Mouse (Mus musculus): Measurements from ENCODE around the gene Tsc22d3. TPM values are rescaled to one million over a fixed set of nuclear protein-coding genes. Genes with fewer than 3 reads are reported as not detected.

The Tsc22d3 gene
- total and polyA plus RNA-seq, 3 experiments: 8.4 to 32.8 (median 15.2) TPM

- no peak for DNase-seq (ENCODE audit: extremely low read depth)
- no peak overlapping the region for H3K27ac ChIP-seq (ENCODE audit: insufficient read depth, low read depth)
These were observed 69.1 kb downstream of the Tsc22d3 start for GRCm38 (mm10) chrX:140531356-140531755.

DNA sequence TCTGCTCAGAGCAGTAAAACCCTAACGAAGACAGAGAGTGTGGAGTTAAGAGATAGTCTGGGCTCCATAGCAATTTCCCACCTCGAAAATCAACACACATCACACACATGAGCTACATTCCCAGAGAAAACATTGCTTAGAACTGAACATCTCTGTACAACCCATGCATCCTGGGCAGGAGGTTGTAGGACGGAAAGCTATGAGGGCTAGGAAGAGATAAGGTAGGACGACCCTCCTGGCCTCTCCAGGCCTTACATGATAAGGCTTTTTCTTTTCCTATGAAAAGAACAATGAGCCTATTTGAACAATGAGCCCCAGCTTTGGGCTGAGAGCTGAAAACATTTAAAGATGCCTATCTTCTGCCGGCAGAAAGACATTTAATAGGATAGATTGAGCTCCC, 69.8 kb downstream of the Tsc22d3 start:
- dilution Hi-C loops (cut with MboI; ENCODE audit: extremely low pct_ligation_motif_present, extremely low pct_unique_long_range_greater_than_20kb, low sequenced_read_pairs) (no loop called here), in situ Hi-C loops (cut with MboI; ENCODE audit: low pct_ligation_motif_present, low pct_unique_long_range_greater_than_20kb, low sequenced_read_pairs) (no loop called here)
- peaks cover 5 to 18% of the 10 kb centered on the region in 2 experiments; a peak in 3 of 4 replicates for H3K4me1 ChIP-seq (ENCODE audit: control insufficient read depth in 1 of 2, insufficient read depth in 2 of 2)

More at GRCm38 (mm10) chrX:140531356-140531755, 69.1 kb downstream of the Tsc22d3 start:
- Histone ChIP-seq H3K4me2 (ENCODE audit: insufficient read depth, low read depth, poor library complexity, severe bottlenecking) (no peak overlapping the region), H3K4me3 (replicated peaks in 1 of 3; ENCODE audit: low read depth in 2 of 3, low read length in 2 of 3, poor library complexity in 1 of 3) (no peak overlapping the region), H3K36me3 (replicated peaks in 1 of 2; ENCODE audit: control insufficient read depth in 1 of 2, insufficient read depth in 1 of 2, low read length in 1 of 2) (no peaks in the 10 kb centered on the region), H3K4me1 (ENCODE audit: control insufficient read depth in 1 of 2, insufficient read depth in 2 of 2) (peaks cover 5 to 18% of the 10 kb centered on the region in 2 experiments; a peak in 3 of 4 replicates), H3K27me3 (replicated peaks) (no peaks in the 10 kb centered on the region), H3K9ac (ENCODE audit: insufficient read depth, low read depth) (no peak overlapping the region), H3K9me3 (replicated peaks; ENCODE audit: low read length) (no peaks in the 10 kb centered on the region), H3K79me2 (replicated peaks; ENCODE audit: control insufficient read depth, extremely low read depth, insufficient read depth, poor library complexity, severe bottlenecking) (no peaks in the 10 kb centered on the region)
- in situ Hi-C loops (cut with MboI; ENCODE audit: low pct_ligation_motif_present, low pct_unique_long_range_greater_than_20kb, low sequenced_read_pairs): no loop called here
- TF ChIP-seq RAD21 (IDR thresholded peaks at IDR 0.05; ENCODE audit: low read depth, low read length) (no peak), MAZ (IDR thresholded peaks at IDR 0.05; ENCODE audit: low read depth, low read length) (no peak), E2F4 (IDR thresholded peaks at IDR 0.05; ENCODE audit: insufficient replicate concordance, low read depth, low read length) (no peak), MXI1 (IDR thresholded peaks at IDR 0.05; ENCODE audit: low read depth, low read length) (no peak), NRF1 (IDR thresholded peaks at IDR 0.05; ENCODE audit: low read depth, low read length) (no peak), ZNF384 (IDR thresholded peaks at IDR 0.05; ENCODE audit: low read depth, low read length) (no peak), JUN (IDR thresholded peaks at IDR 0.05; ENCODE audit: insufficient read depth, low read depth, low read length) (no peak)
- dilution Hi-C loops (cut with MboI; ENCODE audit: extremely low pct_ligation_motif_present, extremely low pct_unique_long_range_greater_than_20kb, low sequenced_read_pairs): no loop called here

More for the DNA sequence above, 69.8 kb downstream of the Tsc22d3 start:
- DNase-seq (ENCODE audit: extremely low read depth): no peak
- no peak overlapping the region for H3K4me2 ChIP-seq (ENCODE audit: insufficient read depth, low read depth, poor library complexity, severe bottlenecking)
- H3K36me3 ChIP-seq (replicated peaks in 1 of 2; ENCODE audit: control insufficient read depth in 1 of 2, insufficient read depth in 1 of 2, low read length in 1 of 2): no peaks in the 10 kb centered on the region
- no peaks in the 10 kb centered on the region for H3K79me2 ChIP-seq (replicated peaks; ENCODE audit: control insufficient read depth, extremely low read depth, insufficient read depth, poor library complexity, severe bottlenecking)
- H3K27ac ChIP-seq (ENCODE audit: insufficient read depth, low read depth): no peak overlapping the region
- H3K9ac ChIP-seq (ENCODE audit: insufficient read depth, low read depth): no peak overlapping the region
- no peaks in the 10 kb centered on the region for H3K27me3 ChIP-seq (replicated peaks)
- H3K9me3 ChIP-seq (replicated peaks; ENCODE audit: low read length): no peaks in the 10 kb centered on the region
- H3K4me3 ChIP-seq (replicated peaks in 1 of 3; ENCODE audit: low read depth in 2 of 3, low read length in 2 of 3, poor library complexity in 1 of 3): no peak overlapping the region
- TF ChIP-seq EP300 (IDR thresholded peaks at IDR 0.05; ENCODE audit: low read length): no peak
- no peak for TF ChIP-seq KAT2A (IDR thresholded peaks at IDR 0.05; ENCODE audit: insufficient replicate concordance, low read length)
- no peak for TF ChIP-seq MEF2A (IDR thresholded peaks at IDR 0.05; ENCODE audit: borderline replicate concordance, low read depth, low read length)
- TF ChIP-seq CHD2 (IDR thresholded peaks at IDR 0.05; ENCODE audit: low read length): no peak
- no peak for TF ChIP-seq USF2 (conservative IDR thresholded peaks at IDR 0.05; ENCODE audit: low read depth, low read length)
- no peak for TF ChIP-seq NELFE (IDR thresholded peaks at IDR 0.05; ENCODE audit: low read depth, low read length)
- no peak for TF ChIP-seq JUN (IDR thresholded peaks at IDR 0.05; ENCODE audit: insufficient read depth, low read depth, low read length)
- TF ChIP-seq BHLHE40 (IDR thresholded peaks at IDR 0.05; ENCODE audit: low read depth, low read length): no peak
- TF ChIP-seq POLR2A (IDR thresholded peaks at IDR 0.05; ENCODE audit: low read depth, low read length): no peak
- TF ChIP-seq MYC (IDR thresholded peaks at IDR 0.05; ENCODE audit: low read depth, low read length): no peak
- TF ChIP-seq ZMIZ1 (IDR thresholded peaks at IDR 0.05; ENCODE audit: low read depth, low read length): no peak
- TF ChIP-seq ETS1 (conservative IDR thresholded peaks at IDR 0.05; ENCODE audit: low read depth, low read length): no peak
- no peak for TF ChIP-seq ELF1 (IDR thresholded peaks at IDR 0.05; ENCODE audit: low read depth, low read length)
- no peak for TF ChIP-seq MXI1 (IDR thresholded peaks at IDR 0.05; ENCODE audit: low read depth, low read length)
- no peak for TF ChIP-seq ZNF384 (IDR thresholded peaks at IDR 0.05; ENCODE audit: low read depth, low read length)
- TF ChIP-seq TBP (conservative IDR thresholded peaks at IDR 0.05; ENCODE audit: low read depth, low read length): no peak
- no peak for TF ChIP-seq JUND (conservative IDR thresholded peaks at IDR 0.05; ENCODE audit: low read depth, low read length)
- no peak for TF ChIP-seq ZKSCAN1 (IDR thresholded peaks at IDR 0.05; ENCODE audit: borderline replicate concordance, low read depth, low read length)
- TF ChIP-seq CTCF (conservative IDR thresholded peaks at IDR 0.05 in 1 of 2, IDR thresholded peaks at IDR 0.05 in 1 of 2; ENCODE audit: low read depth in 2 of 2, low read length in 2 of 2): no peak
- no peak for TF ChIP-seq IRF4 (IDR thresholded peaks at IDR 0.05; ENCODE audit: low read depth, low read length)

Data from CH12.LX (cell line).